Mouse (Mus musculus): ENCODE results near the gene Tuba3b.

Tuba3b gene

DNA sequence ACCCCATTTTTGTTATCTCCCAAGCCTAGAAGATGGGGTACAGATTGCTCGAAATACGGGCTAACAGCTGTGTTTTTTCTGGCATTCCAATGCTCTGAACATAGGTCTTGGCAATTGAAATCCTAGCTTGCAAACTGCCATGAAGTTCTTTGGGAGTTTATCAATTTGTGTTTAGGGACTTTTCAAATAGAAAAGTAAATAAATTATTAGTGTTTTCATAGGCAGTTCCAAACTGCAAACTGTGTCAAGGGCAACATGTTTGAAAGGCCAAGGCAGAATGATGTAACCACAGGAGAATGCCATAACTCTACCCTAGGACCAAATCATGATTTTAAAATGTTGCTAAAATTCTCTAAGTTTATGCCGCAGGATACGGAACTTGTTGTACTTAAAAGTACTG is 7.8 kb upstream of the Tuba3b start:
- no peak for DNase-seq (ENCODE audit: low spot score)

- no peak for DNase-seq (ENCODE audit: low spot score)
Observed at GRCm38 (mm10) chr6:145608693-145609092, 6.9 kb upstream of the Tuba3b start.

DNA sequence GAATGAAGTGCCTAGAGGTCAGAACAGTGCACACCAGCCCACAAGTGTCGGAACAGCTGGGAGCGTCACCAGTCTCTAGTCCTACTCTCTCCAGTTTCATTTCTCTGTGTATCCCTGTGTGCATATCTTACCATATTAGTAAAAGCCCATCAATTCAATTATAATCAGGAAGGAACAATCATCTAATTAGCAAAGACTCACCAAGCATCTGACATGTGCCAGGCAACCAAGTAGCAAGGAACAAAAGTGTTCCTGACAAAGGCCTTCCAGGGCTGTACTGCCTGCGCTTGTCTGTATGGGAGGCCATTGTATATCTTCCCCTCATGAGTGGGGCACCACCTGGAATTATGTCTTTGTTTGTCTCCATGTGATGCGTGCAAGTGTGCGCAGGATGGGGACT is 4.7 kb upstream of the Tuba3b start:
- no peak for DNase-seq (ENCODE audit: low spot score)

GRCm38 (mm10) chr6:145612611-145613010 is 2.9 kb upstream of the Tuba3b start:
- DNase-seq (ENCODE audit: low spot score) = no peak

DNA sequence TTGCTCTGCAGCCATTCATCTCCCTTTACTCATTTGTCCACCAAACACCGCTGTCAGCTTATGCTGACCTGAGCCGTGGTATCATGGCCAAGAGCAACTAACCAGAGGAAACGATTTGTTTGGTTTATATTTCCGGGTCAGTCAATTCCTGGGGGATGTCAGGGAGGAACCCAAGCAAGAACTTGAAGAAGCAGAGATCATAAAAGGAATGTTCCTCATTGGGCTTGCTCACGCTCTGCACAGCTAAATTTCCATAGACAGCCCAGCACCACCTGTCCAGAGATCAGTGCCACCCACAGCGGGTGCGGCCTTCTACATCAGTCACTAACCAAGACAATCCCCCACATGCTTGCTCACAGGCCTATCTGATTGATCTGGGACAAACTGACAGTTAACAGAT is 1.3 kb upstream of the Tuba3b start, which contains the start of gene Lmntd1:
TSS of gene Lmntd1 (minus strand) at position 101 of the 400 bp plus-strand sequence.
- no peak for DNase-seq (ENCODE audit: low spot score)

- no peak for DNase-seq (ENCODE audit: low spot score)
Observed at GRCm38 (mm10) chr6:145616402-145617229, 1.1 kb downstream of the Tuba3b start.

- no peak for DNase-seq (ENCODE audit: low spot score)
Observed at GRCm38 (mm10) chr6:145623141-145623540, 7.6 kb downstream of the Tuba3b start.

GRCm38 (mm10) chr6:145630269-145630668 is 14.7 kb downstream of the Tuba3b start:
- DNase-seq (ENCODE audit: low spot score) = no peak

DNA sequence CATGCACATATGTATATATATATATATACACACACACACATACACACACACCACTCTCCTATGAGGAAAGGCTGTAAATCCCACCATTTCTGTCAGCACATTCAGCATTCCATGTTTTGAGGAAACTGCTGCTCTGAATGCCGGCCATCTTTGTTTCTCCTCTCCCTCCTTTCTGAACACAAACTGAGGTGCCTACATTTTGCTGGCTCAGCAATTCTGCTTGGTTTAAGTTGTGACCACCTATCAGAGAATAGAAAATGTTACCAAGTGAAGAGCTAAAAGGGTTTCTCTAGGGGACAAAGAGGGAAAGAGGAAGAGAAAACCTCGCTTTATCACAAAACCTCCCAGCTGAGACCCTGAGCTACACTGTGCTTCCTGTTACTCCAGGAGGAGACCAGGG is 18.9 kb downstream of the Tuba3b start:
- no peak for DNase-seq (ENCODE audit: low spot score)

DNA sequence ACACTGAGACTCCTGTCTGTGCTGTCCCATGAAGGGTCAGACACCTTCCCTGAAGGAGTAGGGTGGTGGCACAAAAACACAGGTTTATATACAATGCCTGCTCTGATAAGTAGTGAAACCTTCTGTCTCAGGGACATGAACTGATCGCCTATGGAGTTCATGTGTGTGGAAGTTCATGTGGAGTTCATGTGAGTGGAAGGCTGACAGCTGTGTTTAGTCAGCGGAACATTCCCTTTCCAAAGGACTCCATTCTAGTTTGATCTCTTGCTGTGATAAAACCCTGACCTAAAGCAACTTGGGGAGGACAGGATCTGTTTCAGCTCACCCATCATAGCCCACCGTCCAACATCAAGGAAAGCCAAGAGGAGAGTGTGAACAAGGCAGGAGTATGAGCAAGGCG is 21.1 kb downstream of the Tuba3b start:
- no peak for DNase-seq (ENCODE audit: low spot score)

DNA sequence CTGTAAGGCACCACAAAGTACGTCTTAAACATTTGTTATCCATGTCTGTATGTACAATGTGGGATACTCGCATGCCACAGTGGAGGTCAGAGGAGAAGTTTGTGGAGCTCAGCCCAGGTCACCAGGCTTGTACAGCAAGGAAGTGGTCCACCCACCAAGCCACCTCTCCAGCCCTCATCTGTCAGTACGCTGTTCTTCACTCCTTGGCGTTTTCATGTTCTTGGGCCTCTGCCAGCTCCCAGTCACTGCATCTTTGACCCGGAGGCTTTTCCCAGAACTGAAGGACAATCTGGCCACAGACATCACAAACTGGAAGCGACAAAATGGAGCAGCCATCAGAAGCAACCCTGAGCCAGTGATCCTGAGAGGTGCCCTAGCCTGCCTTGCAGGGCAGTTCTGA is 22.7 kb downstream of the Tuba3b start:
- no peak for DNase-seq (ENCODE audit: low spot score)

GRCm38 (mm10) chr6:145640971-145641506 is 25.5 kb downstream of the Tuba3b start:
- DNase-seq (ENCODE audit: low spot score) = no peak

GRCm38 (mm10) chr6:145651976-145652375 is 36.4 kb downstream of the Tuba3b start:
- DNase-seq (ENCODE audit: low spot score) = no peak

- no peak for DNase-seq (ENCODE audit: low spot score)
Observed at GRCm38 (mm10) chr6:145652986-145653385, 37.4 kb downstream of the Tuba3b start.

- no peak for DNase-seq (ENCODE audit: low spot score)
Observed at GRCm38 (mm10) chr6:145653626-145654025, 38.1 kb downstream of the Tuba3b start.

DNA sequence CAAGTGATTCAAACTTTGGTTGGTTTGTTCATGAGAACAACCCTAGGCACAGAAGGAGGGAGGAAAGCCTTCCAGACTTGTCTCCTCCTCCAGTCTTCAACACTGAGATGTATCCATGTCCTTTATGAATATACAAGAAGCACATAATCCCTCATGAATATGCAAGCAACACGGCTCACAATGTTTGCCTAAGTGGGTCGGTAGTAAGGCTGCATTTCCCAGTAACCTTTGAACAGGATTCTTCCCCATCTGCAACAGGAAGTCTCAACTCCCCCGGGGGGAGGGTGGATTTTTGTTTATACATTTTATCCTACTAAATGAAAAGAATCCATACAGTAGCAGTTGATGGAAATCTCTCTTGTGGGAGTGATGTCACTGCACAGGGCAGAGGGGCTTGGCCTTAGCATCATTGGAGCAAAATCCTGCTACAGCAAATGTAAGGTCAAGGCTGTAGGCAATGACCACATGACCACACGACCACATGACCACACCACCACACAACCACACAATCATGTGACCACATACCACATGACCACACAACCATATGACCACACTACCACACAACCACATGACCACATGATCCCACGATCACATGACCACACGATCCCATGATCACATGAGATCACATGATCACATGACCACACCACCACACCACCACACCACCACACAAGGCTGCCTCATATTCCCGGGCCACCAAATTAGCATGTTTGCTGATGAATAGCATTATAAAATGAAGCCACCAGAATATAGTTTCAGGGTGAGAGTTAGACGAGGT is 38.7 kb downstream of the Tuba3b start:
- no peak for DNase-seq (ENCODE audit: low spot score)

DNA sequence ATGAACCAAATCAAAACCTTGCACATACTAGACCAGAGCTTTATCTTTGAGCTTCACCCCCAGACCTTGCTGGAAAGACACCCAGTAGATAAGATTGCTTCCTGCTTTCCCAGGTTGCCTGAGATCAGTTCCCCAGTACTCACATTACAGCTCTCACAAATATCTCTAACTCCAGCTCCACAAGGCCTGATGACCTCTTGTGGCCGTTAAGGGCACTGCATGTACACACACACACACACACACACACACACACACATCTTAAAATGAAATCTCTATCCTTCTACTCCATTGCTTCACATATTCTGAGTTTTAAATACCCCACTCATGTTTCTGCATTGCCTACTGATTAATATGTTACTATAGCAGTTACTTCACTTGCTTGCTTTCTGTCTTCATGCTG is 40.1 kb downstream of the Tuba3b start:
- no peak for DNase-seq (ENCODE audit: low spot score)

GRCm38 (mm10) chr6:145656740-145657591 is 41.4 kb downstream of the Tuba3b start:
- no peak for DNase-seq (ENCODE audit: low spot score)

DNA sequence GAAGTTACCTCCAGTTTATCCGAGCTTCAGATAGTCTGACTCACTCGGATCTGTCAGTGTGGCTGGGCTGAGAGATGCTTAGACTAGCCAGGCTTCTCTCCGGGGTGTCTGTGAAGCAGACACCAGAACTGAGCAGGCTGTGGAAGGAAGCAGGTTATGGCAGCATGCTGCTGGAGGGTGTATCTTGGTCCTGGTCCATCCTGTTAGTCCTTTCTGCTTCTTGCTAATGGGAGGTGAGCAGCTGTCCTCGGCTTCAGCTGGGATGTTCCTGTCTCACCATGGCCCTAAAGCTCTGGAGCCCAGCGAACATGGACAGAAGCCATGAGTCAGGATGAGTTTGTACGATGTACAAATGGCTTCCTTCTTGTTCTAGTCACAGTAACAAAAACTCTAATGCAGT is 43.6 kb downstream of the Tuba3b start:
- no peak for DNase-seq (ENCODE audit: low spot score)

DNA sequence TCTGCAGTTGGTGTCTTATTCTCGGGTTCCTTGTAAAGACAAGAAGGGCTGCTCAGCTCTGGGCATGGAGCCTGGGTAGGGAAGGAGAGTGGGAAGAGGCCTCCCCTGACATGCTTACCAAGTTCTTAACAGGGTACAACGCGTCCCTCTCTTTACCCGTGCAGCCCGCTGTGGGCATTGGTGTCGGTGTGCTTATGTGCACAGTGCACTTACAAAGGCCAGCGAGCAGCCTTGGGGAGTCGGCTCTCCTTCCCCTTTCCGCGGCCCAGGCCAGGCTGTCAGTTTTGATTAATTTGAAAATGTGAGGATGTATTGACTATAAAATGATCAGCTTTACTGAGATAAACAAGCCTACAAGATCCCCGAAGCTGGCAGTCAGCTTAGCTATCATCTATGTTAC is 45.4 kb downstream of the Tuba3b start:
- DNase-seq (ENCODE audit: low spot score) = no peak

DNA sequence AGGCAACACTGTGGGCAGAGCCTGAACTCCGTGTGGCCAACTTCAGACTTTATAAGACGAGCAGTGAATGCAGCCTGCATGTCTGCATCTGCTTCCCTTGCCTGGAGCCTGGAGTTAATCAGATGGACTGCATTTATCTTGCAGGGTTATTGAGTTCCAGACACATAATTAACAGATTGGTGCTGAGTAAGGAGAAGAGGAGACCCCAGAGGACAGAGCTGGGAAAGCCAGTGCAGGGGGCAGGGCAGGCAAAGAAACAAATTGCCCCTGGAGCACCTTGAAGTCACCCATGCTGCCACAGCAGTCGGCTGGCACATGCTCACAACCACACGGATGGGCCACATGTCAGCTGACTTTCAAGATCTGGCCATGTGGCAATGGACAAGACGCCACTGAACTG is 48.7 kb downstream of the Tuba3b start:
- no peak for DNase-seq (ENCODE audit: low spot score)

GRCm38 (mm10) chr6:145665751-145666150 is 50.2 kb downstream of the Tuba3b start:
- DNase-seq (ENCODE audit: low spot score) = no peak

Data from left cerebral cortex, adult 11 months (tissue).